Mouse (Mus musculus): ENCODE results near the gene Dgat2.

GRCm38 (mm10) chr7:99141919-99142606 lies 40.5 kb downstream of the Dgat2 start:
- TF ChIP-seq POLR2A (IDR thresholded peaks at IDR 0.05; ENCODE audit: borderline replicate concordance, extremely low read depth, insufficient read depth, insufficient read length, poor library complexity, severe bottlenecking) (no peak), CTCF (IDR thresholded peaks at IDR 0.05; ENCODE audit: borderline replicate concordance, extremely low read depth, insufficient read depth, insufficient read length) (no peak)

All from brain, embryonic 14.5 days (tissue).